25 mouse cellular contexts compared by ENCODE assay signal in the genomic region with DNA sequence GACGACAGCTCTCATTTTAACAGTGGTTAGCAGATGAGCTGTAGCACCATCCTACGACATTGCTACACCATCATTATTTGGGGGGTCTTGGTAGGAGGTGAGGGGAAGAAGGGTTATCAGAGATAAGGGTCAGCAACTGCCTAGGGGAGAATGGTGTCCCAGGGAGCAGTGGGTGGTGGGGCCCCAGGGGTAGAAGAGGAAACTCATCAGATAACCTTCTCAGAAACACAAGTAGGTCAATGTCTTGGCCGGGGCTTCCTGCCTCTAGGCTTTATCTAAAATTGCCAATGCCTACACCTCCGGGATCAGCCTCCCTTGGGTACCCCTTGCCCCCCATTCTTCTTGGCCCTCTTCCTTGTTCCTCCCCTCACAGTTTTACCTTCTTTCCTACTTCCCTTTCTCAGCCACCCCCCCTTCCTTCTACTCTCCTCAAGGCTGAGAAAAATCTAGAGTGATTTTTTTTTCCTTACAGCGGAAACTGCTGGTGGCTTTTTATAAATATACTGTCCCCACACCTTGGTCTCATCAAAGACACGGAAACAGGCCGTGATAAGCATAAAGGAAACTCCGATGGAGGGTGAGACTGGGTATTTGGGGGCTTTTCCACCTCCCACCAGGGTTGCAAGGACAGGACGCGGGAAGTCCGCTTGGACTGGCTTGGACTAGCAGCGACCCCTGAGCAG. TPM values are rescaled to one million over a fixed set of nuclear protein-coding genes. Genes with fewer than 3 reads are reported as not detected.
DNase-seq lines count a peak whose midpoint lies in the region; ATAC-seq and TF ChIP-seq lines count a peak whose summit lies in the region.
"Had no signal": no experiment of that assay in that cellular context is flagged by ENCODE, and none has a peak within 500 bp of the region (broad histone marks: within the 10 kb centered on the region; RNA-seq: fewer than 3 reads in every experiment).

No protein-coding gene starts in this region.

- H3K9me3 ChIP-seq in liver, embryonic 16.5 days (replicated peaks; ENCODE audit: control insufficient read depth, low read length), result no peaks in the 10 kb centered on the region
- H3K9me3 ChIP-seq: forebrain, embryonic 10.5 days; heart, embryonic 13.5 days; limb, embryonic 13.5 days; lung, embryonic 15.5 days; neural tube, embryonic 13.5 days had no signal

- peaks cover 27% of the 10 kb centered on the region for H3K4me1 ChIP-seq in thymus, adult 2 months (replicated peaks; ENCODE audit: control insufficient read depth, insufficient read depth, low read length)
- H3K4me1 ChIP-seq in liver, embryonic 16.5 days (ENCODE audit: control insufficient read depth, low read depth, low read length), result peaks cover 2% of the 10 kb centered on the region
- H3K4me1 ChIP-seq in small intestine, adult 2 months (ENCODE audit: control insufficient read depth, insufficient read depth, insufficient read length, low read length), result no peaks in the 10 kb centered on the region
- H3K4me1 ChIP-seq: forebrain, embryonic 10.5 days; heart, embryonic 13.5 days; limb, embryonic 13.5 days; lung, embryonic 15.5 days; neural tube, embryonic 13.5 days had no signal

- peak overlapping the region; percentile 13; the same call in 1 of the 2 replicates for H3K4me2 ChIP-seq in liver, embryonic 16.5 days (ENCODE audit: low read depth, low read length)
- H3K4me2 ChIP-seq: heart, embryonic 13.5 days; limb, embryonic 13.5 days; lung, embryonic 15.5 days; neural tube, embryonic 13.5 days had no signal

- H3K27me3 ChIP-seq in thymus, adult 2 months (ENCODE audit: control insufficient read depth, insufficient read depth, low read length), result no peaks in the 10 kb centered on the region
- no peaks in the 10 kb centered on the region for H3K27me3 ChIP-seq in liver, embryonic 16.5 days (ENCODE audit: control insufficient read depth, insufficient read depth, low read depth, low read length)
- no peaks in the 10 kb centered on the region for H3K27me3 ChIP-seq in small intestine, adult 2 months (ENCODE audit: control insufficient read depth, insufficient read depth, low read length)
- H3K27me3 ChIP-seq: heart, embryonic 13.5 days; limb, embryonic 13.5 days; lung, embryonic 15.5 days; neural tube, embryonic 13.5 days had no signal

- no peak overlapping the region for H3K4me3 ChIP-seq in thymus, adult 2 months (ENCODE audit: control insufficient read depth, insufficient read depth, low read length)
- H3K4me3 ChIP-seq in liver, embryonic 16.5 days (ENCODE audit: low read depth, low read length), result no peak overlapping the region
- H3K4me3 ChIP-seq in small intestine, adult 2 months (ENCODE audit: low read depth, low read length), result no peak overlapping the region; the same call in 1 of the 2 replicates
- H3K4me3 ChIP-seq: forebrain, embryonic 10.5 days; heart, embryonic 13.5 days; limb, embryonic 13.5 days; lung, embryonic 15.5 days; neural tube, embryonic 13.5 days had no signal

- no peaks in the 10 kb centered on the region for H3K36me3 ChIP-seq in thymus, adult 2 months (ENCODE audit: control insufficient read depth, insufficient read depth, low read length)
- H3K36me3 ChIP-seq in liver, embryonic 16.5 days (ENCODE audit: control insufficient read depth, insufficient read depth), result no peaks in the 10 kb centered on the region
- no peaks in the 10 kb centered on the region for H3K36me3 ChIP-seq in small intestine, adult 2 months (ENCODE audit: control insufficient read depth, insufficient read depth, low read length)
- H3K36me3 ChIP-seq: forebrain, embryonic 10.5 days; heart, embryonic 13.5 days; limb, embryonic 13.5 days; lung, embryonic 15.5 days; neural tube, embryonic 13.5 days had no signal

- ATAC-seq in hematopoietic stem cell, adult 5-6 weeks (replicated peaks in 1 of 2; ENCODE audit: insufficient read depth in 1 of 2, low FRiP score in 2 of 2, low TSS enrichment in 1 of 2, low read depth in 1 of 2, poor library complexity in 2 of 2, severe bottlenecking in 2 of 2), result peak; percentile 48 to 65; a peak in 3 of 4 replicates
- ATAC-seq in liver, embryonic 16.5 days (ENCODE audit: low read depth), result no peak
- ATAC-seq: hindbrain, postnatal 0 days had no signal

- no peak for TF ChIP-seq POLR2A in thymus, adult 2 months (IDR thresholded peaks at IDR 0.05; ENCODE audit: control insufficient read depth, extremely low read depth, insufficient read depth, low read length, poor library complexity)
- TF ChIP-seq POLR2A in small intestine, adult 2 months (IDR thresholded peaks at IDR 0.05; ENCODE audit: low read depth, low read length), result no peak

- H3K9ac ChIP-seq in liver, embryonic 16.5 days (ENCODE audit: low read depth, low read length), result no peak overlapping the region
- H3K9ac ChIP-seq: heart, embryonic 13.5 days; limb, embryonic 13.5 days; lung, embryonic 15.5 days; neural tube, embryonic 13.5 days had no signal

- peak; percentile 22 for DNase-seq in thymus, postnatal 4 days
- no peak for DNase-seq in thymus, adult 2 months
- DNase-seq in right cerebral cortex, postnatal 14 days, result no peak
- DNase-seq in urinary bladder, postnatal 10 days (ENCODE audit: low spot score), result no peak
- DNase-seq in embryo, embryonic 11 days, result no peak
- DNase-seq: adrenal gland, postnatal 10 days; B cell, adult 2 months; cerebellum, adult 2 months; gastrocnemius, postnatal 36 days; heart, postnatal 36 days; kidney, adult 2 months; kidney, postnatal 36 days had no signal

- no peak overlapping the region for H3K27ac ChIP-seq in thymus, adult 2 months (ENCODE audit: control insufficient read depth, insufficient read depth, low read length)
- no peak overlapping the region for H3K27ac ChIP-seq in liver, embryonic 16.5 days (ENCODE audit: low read length)
- peak overlapping the region; percentile 65 for H3K27ac ChIP-seq in small intestine, adult 2 months (ENCODE audit: insufficient read depth, low read depth, low read length)
- H3K27ac ChIP-seq: forebrain, embryonic 10.5 days; heart, embryonic 13.5 days; hindbrain, postnatal 0 days; limb, embryonic 13.5 days; lung, embryonic 15.5 days; neural tube, embryonic 13.5 days had no signal

- 21% methylated on average over 12 of the region's 12 CpGs for WGBS in thymus, adult 2 months
- 29% methylated on average over 12 of the region's 12 CpGs for WGBS in liver, embryonic 16.5 days (ENCODE audit: insufficient replicate concordance)
- 63% methylated on average over 12 of the region's 12 CpGs for WGBS in small intestine, adult 2 months

- no peak for TF ChIP-seq CTCF in thymus, adult 2 months (IDR thresholded peaks at IDR 0.05; ENCODE audit: borderline replicate concordance, control insufficient read depth, extremely low read depth, insufficient read depth, low read length, poor library complexity)
- TF ChIP-seq CTCF in small intestine, adult 2 months (IDR thresholded peaks at IDR 0.05; ENCODE audit: extremely low read depth, insufficient read length, insufficient replicate concordance, low read depth, low read length), result no peak

RNA-seq across cellular contexts. Expression of a gene that starts 5.3 kb away (rescaled TPM):
- 6.5 and 6.7 TPM in 2 replicates for polyA plus RNA-seq in thymus, adult 2 months (2012; rRNA removed)
- 12.3 and 13.3 TPM in 2 replicates for total RNA-seq in hematopoietic stem cell, adult 5-6 weeks (2017)
- 1.3 and 1.4 TPM in 2 replicates for polyA plus RNA-seq in liver, embryonic 16.5 days (2015; fragmentation: Nextera tagmentation; extraction: Ambion mirVana)
- polyA plus RNA-seq in small intestine, adult 2 months (2012; rRNA removed), result 0.79 and 0.98 TPM in 2 replicates
- total RNA-seq: heart, postnatal 36 days; hindbrain, postnatal 0 days; layer of hippocampus, postnatal 14 days; left cerebral cortex, postnatal 10 days had no signal
- polyA plus RNA-seq: cerebellum, adult 2 months; cortical plate, adult 2 months; hindbrain, postnatal 0 days; neural tube, embryonic 13.5 days had no signal

RNA-seq across cellular contexts. Expression of a gene that starts 39.1 kb away (rescaled TPM):
- polyA plus RNA-seq in thymus, adult 2 months (2012; rRNA removed), result 10.5 and 11.0 TPM in 2 replicates
- 0.75 TPM in 1 of 2 replicates, not detected in the other for total RNA-seq in hematopoietic stem cell, adult 5-6 weeks (2017)
- polyA plus RNA-seq in liver, embryonic 16.5 days (2015; fragmentation: Nextera tagmentation; extraction: Ambion mirVana), result not detected in 2 replicates
- not detected in 2 replicates for polyA plus RNA-seq in small intestine, adult 2 months (2012; rRNA removed)
- total RNA-seq: adrenal gland, postnatal 10 days; gastrocnemius, postnatal 36 days; heart, postnatal 36 days; left cerebral cortex, postnatal 10 days had no signal
- polyA plus RNA-seq: embryonic facial prominence, embryonic 14.5 days; forebrain, embryonic 10.5 days; heart, embryonic 13.5 days; limb, embryonic 13.5 days; lung, embryonic 15.5 days had no signal

RNA-seq across cellular contexts. Expression of a gene that starts 39.3 kb away (rescaled TPM):
- polyA plus RNA-seq in thymus, adult 2 months (2012; rRNA removed), result 139 and 152 TPM in 2 replicates
- total RNA-seq in hematopoietic stem cell, adult 5-6 weeks (2017), result 28.0 and 125 TPM in 2 replicates
- 494 and 609 TPM in 2 replicates for polyA plus RNA-seq in liver, embryonic 16.5 days (2015; fragmentation: Nextera tagmentation; extraction: Ambion mirVana)
- polyA plus RNA-seq in small intestine, adult 2 months (2012; rRNA removed), result 17.9 and 40.9 TPM in 2 replicates

RNA-seq across cellular contexts. Expression of a gene that starts 59.6 kb away (rescaled TPM):
- polyA plus RNA-seq in thymus, adult 2 months (2012; rRNA removed), result 62.4 and 63.9 TPM in 2 replicates
- 14.9 and 19.1 TPM in 2 replicates for total RNA-seq in hematopoietic stem cell, adult 5-6 weeks (2017)
- 11.4 and 12.6 TPM in 2 replicates for polyA plus RNA-seq in liver, embryonic 16.5 days (2015; fragmentation: Nextera tagmentation; extraction: Ambion mirVana)
- 25.6 and 46.5 TPM in 2 replicates for polyA plus RNA-seq in small intestine, adult 2 months (2012; rRNA removed)

Comparison
In these comparisons a context has a peak if more than half of its experiments do, and no peak if none do; other contexts are left out.
1. RNA of a gene that starts 39.1 kb away (polyA plus RNA-seq): 10.5 to 11.0 TPM in thymus, adult 2 months; not detected in small intestine, adult 2 months and not detected in liver, embryonic 16.5 days; every median in the first group is over 10 times any median in the second.